Mouse (Mus musculus) macrophage (primary cell): Measurements from ENCODE around the gene Itgav. TPM values are rescaled to one million over a fixed set of nuclear protein-coding genes. Genes with fewer than 3 reads are reported as not detected.

ENCODE experiments used
- H3K27ac ChIP-seq: fragments of 350-480 bp; formaldehyde crosslinking; 2 replicates; pipeline ENCODE4 v1.9.0; 2021
- H3K36me3 ChIP-seq: fragments of 350-480 bp; formaldehyde crosslinking; 2 replicates; pipeline ENCODE4 v1.9.0; 2021; ENCODE audit errors: inconsistent target
- H3K4me3 ChIP-seq: fragments of 350-480 bp; formaldehyde crosslinking; 2 replicates; pipeline ENCODE4 v1.9.0; 2021; ENCODE audit errors: inconsistent target
- H3K79me2 ChIP-seq: fragments of 350-480 bp; formaldehyde crosslinking; 2 replicates; pipeline ENCODE4 v1.9.0; 2021; ENCODE audit errors: inconsistent target
- whole genome bisulfite sequencing: methylation state at CpG from one replicate; pipeline ENCODE4 v1.1.7; 2026; ENCODE audit warnings: inconsistent platforms; ENCODE audit not compliant: missing documents; 5-methylcytosine and 5-hydroxymethylcytosine counted together
- polyA plus RNA-seq: library from polyadenylated mRNA; stranded (reverse); fragments of 250-400 nt; gene quantifications from 3 replicates; pipeline ENCODE4 v1.2.4, GENCODE M21; 2018; ENCODE audit warnings: inconsistent platforms

The Itgav gene
- polyA plus RNA-seq, 1 experiment from 2014 or later: 20.8 TPM

- no peaks in the 10 kb centered on the region for H3K36me3 ChIP-seq
- H3K4me3 ChIP-seq: no peak overlapping the region
- WGBS: 14% methylated on average over 4 of the region's 4 CpGs
- H3K27ac ChIP-seq: no peak overlapping the region
- no peaks in the 10 kb centered on the region for H3K79me2 ChIP-seq
Measured at GRCm38 (mm10) chr2:83856236-83856635, 132.0 kb downstream of the Itgav start.

Other genes starting within 250 kb of the Itgav start
- gene Zc3h15, start 80.0 kb upstream of the Itgav start, polyA plus RNA-seq: 48.3 to 68.3 TPM (median 61.9 TPM) in 3 replicates
- gene Fam171b, start 88.2 kb downstream of the Itgav start, polyA plus RNA-seq: 0.09 TPM in 1 of 3 replicates, not detected in the others
- gene Zswim2, start 216.8 kb downstream of the Itgav start, polyA plus RNA-seq: not detected in 3 replicates
- gene Gm13698, start 231.3 kb downstream of the Itgav start, polyA plus RNA-seq: not detected in 3 replicates
- not detected in 3 replicates for gene Gm13693, start 237.1 kb downstream of the Itgav start, polyA plus RNA-seq
- gene Gm13695, start 242.9 kb downstream of the Itgav start, polyA plus RNA-seq: not detected in 3 replicates
- not detected in 3 replicates for gene Gm13696, start 248.7 kb downstream of the Itgav start, polyA plus RNA-seq